Mouse (Mus musculus): ENCODE results near the gene Pdzd3.

Pdzd3 gene

GRCm38 (mm10) chr9:44200458-44200857 lies 50.8 kb downstream of the Pdzd3 start:
- no peak for DNase-seq (ENCODE audit: low spot score in 2 of 2)

- no peak for DNase-seq (ENCODE audit: low spot score in 2 of 2)
Measured at GRCm38 (mm10) chr9:44199580-44199979, 51.7 kb downstream of the Pdzd3 start.

GRCm38 (mm10) chr9:44199166-44199565 lies 52.1 kb downstream of the Pdzd3 start:
- DNase-seq (ENCODE audit: low spot score in 2 of 2) = no peak

All from frontal cortex, postnatal 25 days (tissue).